Mouse (Mus musculus) embryonic facial prominence, embryonic 14.5 days (tissue): ENCODE data around the gene Rnf141. TPM values are rescaled to one million over a fixed set of nuclear protein-coding genes. Genes with fewer than 3 reads are reported as not detected.
A peak's percentile ranks its signal among the peaks of the same experiment; 100 is the strongest.

Experiments
- ATAC-seq: fragments of 200-750 bp; cut with Nextera tagmentation; 2 replicates; pipeline ENCODE4 v1.8.0; 2017; ENCODE audit warnings: low read depth, moderate number of reproducible peaks, moderate TSS enrichment
- DNase-seq: peaks from one replicate; pipeline ENCODE4 v3.0.0-alpha.2; 2015; ENCODE audit warnings: low spot score
- H3K27ac ChIP-seq: fragments of 300-500 bp; sonication (generic); replicated peaks from 2 replicates; pipeline ENCODE4 v1.5.1; 2014; ENCODE audit warnings: low read depth, mild to moderate bottlenecking, low read length, moderate library complexity
- H3K27me3 ChIP-seq: fragments of 300-500 bp; sonication (generic); replicated peaks from 2 replicates; pipeline ENCODE4 v1.6.1; 2014; ENCODE audit warnings: low read length; ENCODE audit not compliant: control insufficient read depth, insufficient read depth
- H3K36me3 ChIP-seq: fragments of 300-500 bp; sonication (generic); 2 replicates; pipeline ENCODE4 v1.6.1; 2014; ENCODE audit warnings: low read length, mixed read lengths; ENCODE audit not compliant: control insufficient read depth, insufficient read depth
- H3K4me1 ChIP-seq: fragments of 300-500 bp; sonication (generic); 2 replicates; pipeline ENCODE4 v1.6.1; 2014; ENCODE audit warnings: antibody characterized with exemption, low read length; ENCODE audit not compliant: control insufficient read depth, insufficient read depth
- H3K4me2 ChIP-seq: fragments of 300-500 bp; sonication (generic); 2 replicates; pipeline ENCODE4 v1.6.1; 2014; ENCODE audit warnings: low read depth, mild to moderate bottlenecking, low read length, moderate library complexity, mixed read lengths
- H3K4me3 ChIP-seq: fragments of 300-500 bp; sonication (generic); 2 replicates; pipeline ENCODE4 v1.5.1; 2014; ENCODE audit warnings: low read depth, mild to moderate bottlenecking, low read length
- H3K9ac ChIP-seq: fragments of 300-500 bp; sonication (generic); 2 replicates; pipeline ENCODE4 v1.6.1; 2014; ENCODE audit warnings: low read depth, mild to moderate bottlenecking, low read length, moderate library complexity, mixed read lengths
- H3K9me3 ChIP-seq: fragments of 300-500 bp; sonication (generic); 2 replicates; pipeline ENCODE4 v1.6.1; 2016; ENCODE audit warnings: low read length; ENCODE audit not compliant: control insufficient read depth
- WGBS: fragments of 180-500 bp; shearing (Covaris S2); extraction: QIAGEN DNeasy Blood & Tissue Kit; methylation state at CpG from one replicate; pipeline ENCODE4 v1.1.7; 2014; 5-methylcytosine and 5-hydroxymethylcytosine counted together
- polyA plus RNA-seq: library from polyadenylated mRNA; unstranded; fragments of >200 nt; fragmentation: Nextera tagmentation; extraction: Ambion mirVana; gene quantifications from 2 replicates; pipeline ENCODE4 v1.2.1, GENCODE M21; 2014

The Rnf141 gene
- polyA plus RNA-seq, result 30.1 and 30.2 TPM in 2 replicates

DNA sequence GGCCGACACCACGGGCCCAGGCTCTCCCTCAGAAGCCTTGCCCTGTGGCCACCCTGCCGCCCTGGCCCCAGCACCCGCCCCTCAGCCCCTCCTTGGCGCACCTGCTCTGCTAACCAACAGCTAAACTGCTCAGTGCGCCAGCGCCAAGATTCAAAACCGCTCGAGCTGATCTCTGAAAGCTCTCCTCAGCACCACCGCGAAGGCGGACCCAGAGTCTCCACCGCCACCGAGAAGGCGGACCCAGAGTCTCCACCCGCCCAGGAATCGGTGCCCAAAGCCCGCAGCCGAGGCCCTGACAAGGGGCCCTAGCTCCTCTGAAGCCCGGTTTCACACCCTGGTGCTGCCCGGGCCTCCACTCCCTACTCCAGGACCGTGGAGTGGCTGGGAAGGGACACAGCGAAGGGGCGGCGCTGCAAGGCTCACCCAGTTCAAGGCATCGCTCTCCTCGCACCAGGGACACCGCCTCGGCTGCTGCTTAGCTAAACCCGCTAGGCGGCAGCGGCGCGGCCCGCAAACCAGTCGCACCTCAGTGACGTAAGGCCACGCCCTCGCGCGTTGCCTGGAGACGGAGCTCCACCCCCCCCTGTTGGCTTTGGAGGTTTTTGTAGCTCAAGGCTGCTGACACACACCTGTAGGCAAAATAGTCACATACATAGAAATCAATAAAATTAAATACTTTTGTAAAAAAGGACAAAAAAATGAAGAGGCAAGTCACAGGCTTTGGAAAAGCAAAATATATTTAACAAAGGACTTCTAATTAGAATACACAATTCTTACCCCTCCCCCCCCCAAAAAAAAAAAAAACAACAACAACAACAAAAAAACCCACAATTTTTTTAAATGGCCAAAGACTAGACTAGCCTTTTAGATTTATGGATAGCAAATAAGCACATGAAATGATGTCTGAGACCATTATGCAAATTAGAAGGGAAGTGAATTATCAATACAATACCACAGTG lies at the start of gene Rnf141:
Gene Rnf141, minus strand, starts transcription at position 542 of the 959 bp plus-strand sequence.
- peaks cover 4% of the 10 kb centered on the region; the same call in 1 of the 2 replicates for H3K4me1 ChIP-seq
- WGBS, result 1% methylated on average over 40 of the region's 42 CpGs
- peak; percentile 95 for ATAC-seq
- H3K9me3 ChIP-seq, result no peaks in the 10 kb centered on the region
- DNase-seq, result peak; percentile 97
- H3K27me3 ChIP-seq, result no peaks in the 10 kb centered on the region
- H3K27ac ChIP-seq, result peak within 1 kb of the TSS; percentile 90
- peak within 1 kb of the TSS; percentile 78 for H3K4me3 ChIP-seq
- no peaks in the 10 kb centered on the region for H3K36me3 ChIP-seq
- H3K9ac ChIP-seq, result peak within 1 kb of the TSS; percentile 85
- H3K4me2 ChIP-seq, result peak within 1 kb of the TSS; percentile 85

GRCm38 (mm10) chr7:110891501-110891986 lies 47.3 kb upstream of the Rnf141 start:
- ATAC-seq, result no peak
- no peak overlapping the region for H3K4me2 ChIP-seq
- H3K4me1 ChIP-seq, result no peaks in the 10 kb centered on the region
- H3K27ac ChIP-seq, result no peak overlapping the region
- no peak overlapping the region for H3K9ac ChIP-seq
- 63% methylated on average over 9 of the region's 9 CpGs for WGBS
- no peaks in the 10 kb centered on the region for H3K9me3 ChIP-seq
- no peak overlapping the region for H3K4me3 ChIP-seq
- no peaks in the 10 kb centered on the region for H3K36me3 ChIP-seq
- DNase-seq, result no peak
- H3K27me3 ChIP-seq, result no peaks in the 10 kb centered on the region

DNA sequence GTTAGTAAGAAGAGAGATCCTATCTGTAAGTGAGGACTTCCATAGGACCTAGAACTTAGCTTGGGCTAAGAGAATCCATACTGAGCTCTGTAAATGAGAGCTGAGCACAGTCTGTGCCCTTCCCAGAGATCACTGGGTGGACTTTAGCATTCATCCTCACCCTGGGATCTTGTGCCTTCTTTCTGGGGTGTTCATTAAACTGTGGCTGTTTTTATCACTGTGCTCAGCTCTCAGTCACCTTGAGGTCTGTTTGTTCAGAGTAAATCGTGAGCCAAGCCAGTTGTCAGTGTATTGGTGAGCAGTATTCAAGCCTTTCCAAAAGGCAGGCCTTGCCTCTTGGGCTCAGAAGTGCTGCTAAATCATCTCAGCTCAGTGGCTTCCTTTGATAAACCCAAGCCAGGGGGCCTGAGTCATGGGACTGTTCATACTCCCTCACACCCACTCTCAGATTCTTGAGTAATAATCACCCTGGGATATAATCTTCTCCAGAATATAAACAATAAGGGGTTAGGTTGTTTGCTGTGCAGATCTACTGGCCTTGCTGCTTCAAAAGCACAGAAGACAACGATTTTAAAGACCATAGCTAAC lies 37.6 kb upstream of the Rnf141 start:
- Histone ChIP-seq H3K4me2 (no peak overlapping the region), H3K9ac (no peak overlapping the region), H3K36me3 (no peaks in the 10 kb centered on the region), H3K4me3 (no peak overlapping the region), H3K27ac (no peak overlapping the region), H3K27me3 (no peaks in the 10 kb centered on the region), H3K4me1 (no peaks in the 10 kb centered on the region), H3K9me3 (no peaks in the 10 kb centered on the region)
- DNase-seq (no peak), ATAC-seq (no peak)
- 83% methylated on average over 2 of the region's 2 CpGs for WGBS

DNA sequence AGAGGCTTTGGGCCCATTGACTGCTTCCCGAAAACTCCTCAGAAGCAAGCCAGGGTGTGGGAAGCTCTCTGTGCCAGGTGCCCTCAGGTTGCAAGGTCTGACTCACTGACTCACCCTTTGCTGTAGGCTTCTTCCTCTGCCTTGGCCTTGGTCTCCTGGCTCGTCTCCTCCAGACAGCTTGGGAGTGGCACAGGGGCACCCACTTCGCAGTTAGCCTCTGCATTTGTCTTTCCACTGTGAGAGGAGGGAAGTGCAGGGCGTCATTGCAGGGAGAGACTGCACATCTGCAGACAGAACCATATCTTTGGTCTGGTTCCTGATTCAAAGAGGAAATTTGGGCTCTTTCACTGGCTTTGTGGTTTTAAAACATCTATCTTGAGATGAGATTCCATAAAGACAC lies 33.8 kb upstream of the Rnf141 start:
- ATAC-seq (no peak), DNase-seq (no peak)
- no peaks in the 10 kb centered on the region for H3K36me3 ChIP-seq
- no peak overlapping the region for H3K27ac ChIP-seq
- no peak overlapping the region for H3K4me2 ChIP-seq
- H3K4me1 ChIP-seq, result no peaks in the 10 kb centered on the region
- no peak overlapping the region for H3K4me3 ChIP-seq
- WGBS, result 86% methylated on average over 4 of the region's 4 CpGs
- no peak overlapping the region for H3K9ac ChIP-seq
- H3K9me3 ChIP-seq, result no peaks in the 10 kb centered on the region
- no peaks in the 10 kb centered on the region for H3K27me3 ChIP-seq

- ATAC-seq (no peak), DNase-seq (peak; percentile 19)
- no peak overlapping the region for H3K4me2 ChIP-seq
- no peaks in the 10 kb centered on the region for H3K4me1 ChIP-seq
- H3K36me3 ChIP-seq, result no peaks in the 10 kb centered on the region
- H3K27me3 ChIP-seq, result no peaks in the 10 kb centered on the region
- no peak overlapping the region for H3K27ac ChIP-seq
- H3K4me3 ChIP-seq, result no peak overlapping the region
- no peak overlapping the region for H3K9ac ChIP-seq
- H3K9me3 ChIP-seq, result no peaks in the 10 kb centered on the region
- WGBS, result 82% methylated on average over 4 of the region's 4 CpGs
Observed at GRCm38 (mm10) chr7:110876965-110877364, 32.7 kb upstream of the Rnf141 start.

DNA sequence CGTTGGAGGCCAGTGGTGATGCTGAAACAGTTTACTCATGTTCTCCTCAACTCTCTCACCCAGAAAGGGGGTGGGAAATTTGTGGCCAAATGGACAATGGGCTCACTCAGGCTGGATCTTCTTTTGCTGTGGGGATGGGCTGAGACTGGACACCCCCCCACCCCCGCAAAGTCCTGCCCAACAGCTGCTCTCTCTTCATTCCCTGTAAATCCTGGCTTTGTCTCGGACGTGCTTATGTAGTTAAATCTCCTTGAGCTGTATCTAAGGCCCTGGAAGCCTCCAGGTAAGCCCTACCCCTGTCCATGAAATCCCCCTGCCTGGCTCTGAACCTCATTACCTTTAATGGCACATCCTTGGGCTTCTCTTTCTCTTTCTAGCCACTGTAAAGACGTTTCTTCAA lies 24.6 kb upstream of the Rnf141 start:
- Histone ChIP-seq H3K36me3 (no peaks in the 10 kb centered on the region), H3K27me3 (no peaks in the 10 kb centered on the region), H3K4me2 (no peak overlapping the region), H3K27ac (no peak overlapping the region), H3K4me1 (peaks cover 3% of the 10 kb centered on the region; the same call in 1 of the 2 replicates), H3K4me3 (no peak overlapping the region), H3K9me3 (no peaks in the 10 kb centered on the region), H3K9ac (no peak overlapping the region)
- DNase-seq (no peak), ATAC-seq (no peak)
- 51% methylated on average over 5 of the region's 5 CpGs for WGBS

GRCm38 (mm10) chr7:110867116-110867515 lies 22.9 kb upstream of the Rnf141 start:
- ATAC-seq (no peak), DNase-seq (no peak)
- Histone ChIP-seq H3K27ac (no peak overlapping the region), H3K36me3 (no peaks in the 10 kb centered on the region), H3K9me3 (no peaks in the 10 kb centered on the region), H3K4me1 (peaks cover 3% of the 10 kb centered on the region; the same call in 1 of the 2 replicates), H3K9ac (no peak overlapping the region), H3K4me3 (no peak overlapping the region), H3K27me3 (no peaks in the 10 kb centered on the region), H3K4me2 (no peak overlapping the region)
- WGBS, result 86% methylated on average over 6 of the region's 6 CpGs

GRCm38 (mm10) chr7:110866021-110866420 lies 21.8 kb upstream of the Rnf141 start:
- no peak for ATAC-seq
- Histone ChIP-seq H3K4me2 (no peak overlapping the region), H3K9ac (no peak overlapping the region), H3K27me3 (no peaks in the 10 kb centered on the region), H3K9me3 (no peaks in the 10 kb centered on the region), H3K36me3 (no peaks in the 10 kb centered on the region), H3K4me3 (no peak overlapping the region), H3K27ac (no peak overlapping the region), H3K4me1 (peaks cover 3% of the 10 kb centered on the region; the same call in 1 of the 2 replicates)
- WGBS, result 94% methylated on average over 3 of the region's 3 CpGs
- no peak for DNase-seq
